ENCODE assay signal across 9 mouse cellular contexts in genomic region chr11:76456233-76456632, GRCm38 (mm10). TPM values are rescaled to one million over a fixed set of nuclear protein-coding genes. Genes with fewer than 3 reads are reported as not detected.
A peak's percentile ranks its signal among the peaks of the same experiment; 100 is the strongest.
DNase-seq lines count a peak whose midpoint lies in the region; ATAC-seq and TF ChIP-seq lines count a peak whose summit lies in the region.
"Had no signal": no experiment of that assay in that cellular context is flagged by ENCODE, and none has a peak within 500 bp of the region (broad histone marks: within the 10 kb centered on the region; RNA-seq: fewer than 3 reads in every experiment).

No protein-coding gene starts in this region.

- peak; percentile 21 for DNase-seq in MEL-GATA-1-ER (ENCODE audit: extremely low read depth, low read depth)
- peak; percentile 75 for DNase-seq in cerebellum, adult 11-12 months
- DNase-seq in forebrain, postnatal 0 days: peak; percentile 89
- DNase-seq in hindbrain, embryonic 10.5 days (ENCODE audit: low spot score): peak; percentile 87
- DNase-seq in layer of hippocampus, adult 9-10 months (ENCODE audit: low spot score): peak; percentile 73
- DNase-seq in lung, postnatal 10 days: peak; percentile 93
- peak; percentile 80 for DNase-seq in ovary, postnatal 36 days (ENCODE audit: low spot score)
- DNase-seq in thymus, postnatal 14 days: peak; percentile 93

- H3K4me3 ChIP-seq in forebrain, postnatal 0 days (ENCODE audit: low read depth, low read length): no peak overlapping the region
- H3K4me3 ChIP-seq in hindbrain, embryonic 10.5 days: no peak overlapping the region
- H3K4me3 ChIP-seq: liver, embryonic 15.5 days had no signal

- H3K27ac ChIP-seq in forebrain, postnatal 0 days (ENCODE audit: low read depth, low read length): peak overlapping the region; percentile 54
- H3K27ac ChIP-seq in hindbrain, embryonic 10.5 days: no peak overlapping the region
- H3K27ac ChIP-seq: liver, embryonic 15.5 days had no signal

- no peak overlapping the region for H3K4me2 ChIP-seq in forebrain, postnatal 0 days (ENCODE audit: low read depth)
- H3K4me2 ChIP-seq: liver, embryonic 15.5 days had no signal

- H3K9ac ChIP-seq in forebrain, postnatal 0 days: no peak overlapping the region
- H3K9ac ChIP-seq: liver, embryonic 15.5 days had no signal

- ATAC-seq in forebrain, postnatal 0 days: peak; percentile 74

- H3K4me1 ChIP-seq in forebrain, postnatal 0 days (ENCODE audit: insufficient read depth): no peaks in the 10 kb centered on the region
- peaks cover 10% of the 10 kb centered on the region; the same call in 1 of the 2 replicates for H3K4me1 ChIP-seq in hindbrain, embryonic 10.5 days (replicated peaks)

- no peaks in the 10 kb centered on the region for H3K9me3 ChIP-seq in forebrain, postnatal 0 days (ENCODE audit: low read length)
- no peaks in the 10 kb centered on the region for H3K9me3 ChIP-seq in hindbrain, embryonic 10.5 days
- H3K9me3 ChIP-seq: liver, embryonic 15.5 days had no signal

- H3K27me3 ChIP-seq in forebrain, postnatal 0 days (ENCODE audit: insufficient read depth, low read length): no peaks in the 10 kb centered on the region
- H3K27me3 ChIP-seq in hindbrain, embryonic 10.5 days (ENCODE audit: insufficient read depth, poor library complexity, severe bottlenecking): 0 out of 2 replicates have a peak, but pooled peaks cover 4% of the 10 kb centered on the region
- H3K27me3 ChIP-seq: liver, embryonic 15.5 days had no signal

- H3K36me3 ChIP-seq in forebrain, postnatal 0 days (ENCODE audit: insufficient read depth): peaks cover 84% of the 10 kb centered on the region
- H3K36me3 ChIP-seq in hindbrain, embryonic 10.5 days: peaks cover 70% of the 10 kb centered on the region
- H3K36me3 ChIP-seq: liver, embryonic 15.5 days had no signal

- WGBS in forebrain, postnatal 0 days: 16% methylated on average over 6 of the region's 6 CpGs
- WGBS in hindbrain, embryonic 10.5 days: 18% methylated on average over 6 of the region's 6 CpGs

- peak; percentile 97 for TF ChIP-seq CTCF in forebrain, postnatal 0 days (IDR thresholded peaks at IDR 0.05; ENCODE audit: low read depth)

RNA-seq across cellular contexts. Expression of gene Timm22, which starts 49.5 kb away (rescaled TPM):
- 48.6 and 56.6 TPM in 2 replicates for total RNA-seq in forebrain, postnatal 0 days (2014; rRNA removed)
- 93.2 and 98.2 TPM in 2 replicates for polyA plus RNA-seq in forebrain, postnatal 0 days (2015; fragmentation: Nextera tagmentation; extraction: Ambion mirVana)
- 123 and 148 TPM in 2 replicates for polyA plus RNA-seq in hindbrain, embryonic 10.5 days (2016; fragmentation: Nextera tagmentation; extraction: Ambion mirVana)

RNA-seq across cellular contexts. Expression of gene Nxn, which starts 57.3 kb away (rescaled TPM):
- 19.0 and 22.1 TPM in 2 replicates for total RNA-seq in forebrain, postnatal 0 days (2014; rRNA removed)
- polyA plus RNA-seq in forebrain, postnatal 0 days (2015; fragmentation: Nextera tagmentation; extraction: Ambion mirVana): 10.7 and 12.7 TPM in 2 replicates
- 45.3 and 46.6 TPM in 2 replicates for polyA plus RNA-seq in hindbrain, embryonic 10.5 days (2016; fragmentation: Nextera tagmentation; extraction: Ambion mirVana)

Comparison
In these comparisons a context has a peak if more than half of its experiments do, and no peak if none do; other contexts are left out.
1. DNase-seq: peak in every context shown above with its lines; median percentile 93 in lung, postnatal 10 days; 93 in thymus, postnatal 14 days; 89 in forebrain, postnatal 0 days; 87 in hindbrain, embryonic 10.5 days; 80 in ovary, postnatal 36 days; 75 in cerebellum, adult 11-12 months; 73 in layer of hippocampus, adult 9-10 months; 21 in MEL-GATA-1-ER.